Mouse (Mus musculus): ENCODE data around the gene Zfp385b.

DNA sequence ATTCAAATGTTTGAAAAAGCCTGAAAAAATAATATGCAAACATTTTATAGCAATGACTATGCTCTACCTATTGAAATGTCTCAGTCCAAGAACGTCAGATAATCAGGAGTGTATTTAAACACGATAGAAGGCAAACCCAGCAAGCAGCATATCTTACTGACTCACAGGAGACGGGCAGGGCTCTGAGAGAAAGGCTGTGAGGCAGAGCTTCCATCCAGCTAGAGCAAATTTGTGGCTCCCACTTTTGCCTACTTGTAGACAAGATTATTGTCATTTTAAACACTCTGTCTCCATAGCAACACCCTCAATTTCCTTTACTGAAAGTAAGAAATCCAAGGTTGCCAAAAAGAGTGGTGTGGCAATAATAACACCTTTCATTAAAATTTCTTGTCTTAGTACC is 135.4 kb downstream of the Zfp385b start:
- TF ChIP-seq CTCF (IDR thresholded peaks at IDR 0.05; ENCODE audit: control insufficient read depth, insufficient read depth, low read length) (no peak), POLR2A (IDR thresholded peaks at IDR 0.05; ENCODE audit: borderline replicate concordance, control insufficient read depth, low read depth, low read length) (no peak)
